Mouse (Mus musculus) erythroblast, embryonic 14.5 days (primary cell): Measurements from ENCODE around the gene Plekha6. TPM values are rescaled to one million over a fixed set of nuclear protein-coding genes. Genes with fewer than 3 reads are reported as not detected.

ENCODE experiments used
- H3K27me3 ChIP-seq: 2 replicates; pipeline ENCODE4 v1.6.1; 2012; ENCODE audit warnings: inconsistent platforms; ENCODE audit not compliant: control insufficient read depth
- H3K36me3 ChIP-seq: 2 replicates; pipeline ENCODE4 v1.6.1; 2012; ENCODE audit warnings: mild to moderate bottlenecking, inconsistent platforms; ENCODE audit not compliant: control insufficient read depth
- H3K4me1 ChIP-seq: 2 replicates; pipeline ENCODE4 v1.6.1; 2012; ENCODE audit warnings: inconsistent platforms; ENCODE audit not compliant: control insufficient read depth
- H3K4me3 ChIP-seq: replicated peaks from 2 replicates; pipeline ENCODE3; 2012; ENCODE audit warnings: moderate library complexity, mild to moderate bottlenecking, inconsistent platforms
- H3K9me3 ChIP-seq: 2 replicates; pipeline ENCODE4 v1.6.1; 2012; ENCODE audit warnings: low read length, inconsistent platforms, mixed read lengths; ENCODE audit not compliant: control insufficient read depth
- GATA1 ChIP-seq: IDR thresholded peaks from 2 replicates; pipeline ENCODE4 v1.6.1; 2012; ENCODE audit warnings: low read length, inconsistent platforms, mixed read lengths
- TAL1 ChIP-seq: IDR thresholded peaks from 3 replicates; pipeline ENCODE4 v1.6.1; 2012; ENCODE audit warnings: low read length, inconsistent platforms, mixed read lengths
- polyA plus RNA-seq: library from polyadenylated mRNA; stranded (reverse); fragments of >175 nt; gene quantifications from 2 replicates; pipeline ENCODE4 v1.2.3, GENCODE M21; 2012

Gene Plekha6
- polyA plus RNA-seq, 1 experiment: 0.04 TPM

DNA sequence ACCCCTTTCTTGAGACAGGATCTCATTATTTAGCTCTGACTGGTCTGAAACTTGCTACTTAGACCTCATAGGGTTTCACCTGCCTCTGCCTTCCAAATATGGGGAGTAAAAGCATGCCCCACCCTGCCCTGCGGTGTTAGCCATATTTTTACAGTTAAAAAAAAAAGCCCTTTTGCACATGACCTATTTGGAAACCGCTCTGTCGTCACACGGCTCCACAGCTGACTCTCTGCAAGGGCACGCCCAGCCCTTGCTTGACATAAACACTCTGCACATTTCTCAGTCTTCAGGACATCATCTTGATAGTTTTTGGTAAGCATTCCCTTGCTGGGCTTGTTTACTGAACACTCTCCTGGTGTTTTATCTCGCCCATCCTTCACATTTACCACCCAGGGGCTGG lies 11.1 kb downstream of the Plekha6 start:
- Histone ChIP-seq H3K4me3 (no peak overlapping the region), H3K9me3 (no peaks in the 10 kb centered on the region), H3K27me3 (peaks cover 18% of the 10 kb centered on the region), H3K4me1 (peaks cover 8% of the 10 kb centered on the region), H3K36me3 (no peaks in the 10 kb centered on the region)
- TF ChIP-seq TAL1 (no peak), GATA1 (no peak)

DNA sequence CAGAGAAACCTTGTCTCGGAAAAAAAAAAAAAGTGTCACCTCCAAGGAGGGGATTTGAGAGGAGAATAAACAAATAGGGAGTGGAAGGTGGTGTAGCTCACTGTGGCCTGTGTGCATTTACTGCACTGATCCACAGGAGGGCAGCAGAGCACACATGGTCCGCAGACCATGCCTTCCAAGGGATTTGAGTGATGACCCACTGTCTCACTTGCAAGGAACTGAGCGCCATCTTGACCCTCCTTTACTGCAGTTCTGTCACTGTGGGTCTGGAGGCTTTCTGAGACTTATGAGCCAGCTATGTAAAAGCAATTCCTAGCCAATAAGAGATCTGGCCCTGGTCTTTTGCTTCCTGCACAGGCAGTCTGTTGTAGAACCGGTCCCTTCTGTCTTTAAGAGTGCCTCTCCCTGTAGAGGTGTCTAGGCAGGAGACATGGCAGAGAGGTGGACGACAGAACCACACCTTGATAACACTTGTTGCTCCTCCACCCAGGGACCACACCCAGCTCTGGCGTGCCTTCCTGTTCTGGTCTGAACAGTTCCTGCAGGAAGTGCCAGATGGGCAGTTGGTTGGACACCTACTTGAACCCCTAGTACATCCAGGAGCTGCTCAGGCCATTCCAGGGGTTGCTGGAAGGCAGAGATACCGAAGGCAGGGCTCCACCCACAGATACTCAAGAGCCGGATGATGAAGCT lies 13.6 kb downstream of the Plekha6 start:
- H3K27me3 ChIP-seq: peaks cover 33% of the 10 kb centered on the region
- no peak for TF ChIP-seq GATA1
- TF ChIP-seq TAL1: no peak
- H3K9me3 ChIP-seq: no peaks in the 10 kb centered on the region; the same call in 1 of the 2 replicates

DNA sequence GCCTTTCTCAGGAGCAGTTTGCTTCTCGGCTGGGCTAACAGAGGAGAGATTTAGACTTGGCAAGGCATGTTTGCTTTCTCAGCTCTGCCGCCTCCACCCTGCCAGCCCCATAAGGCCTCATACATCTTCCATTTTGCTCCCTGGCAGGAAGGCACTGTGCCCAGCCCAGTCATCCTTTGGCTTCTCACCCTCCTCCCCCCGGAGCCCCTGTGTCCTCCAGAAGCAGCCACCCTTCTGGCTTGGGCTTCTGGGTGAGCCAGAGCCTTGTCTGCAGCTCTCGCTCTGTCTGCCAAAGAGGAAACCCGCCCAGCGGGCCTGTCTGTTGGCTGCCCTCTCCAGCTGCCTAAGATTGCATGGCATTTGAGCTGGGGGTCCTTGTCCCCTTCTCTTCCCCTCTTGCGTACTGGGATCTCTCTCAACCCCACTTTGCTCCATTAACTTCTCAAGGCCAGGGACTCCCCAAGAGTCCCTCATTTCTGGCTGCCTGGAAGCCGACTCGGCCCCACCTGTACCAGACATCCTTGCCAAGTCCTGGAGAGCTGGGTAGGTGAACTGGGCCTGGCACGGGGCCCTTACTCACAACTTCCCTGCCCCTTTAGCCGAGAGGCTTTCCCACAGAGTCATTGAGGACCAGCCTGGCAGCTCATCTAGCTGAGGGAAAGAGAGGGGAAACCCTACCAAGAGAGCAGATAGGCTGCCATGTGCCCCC lies 14.9 kb downstream of the Plekha6 start:
- H3K9me3 ChIP-seq: no peaks in the 10 kb centered on the region; the same call in 1 of the 2 replicates
- H3K27me3 ChIP-seq: peaks cover 45% of the 10 kb centered on the region
- no peak overlapping the region for H3K4me3 ChIP-seq
- TF ChIP-seq GATA1 (no peak), TAL1 (no peak)
- H3K4me1 ChIP-seq: peaks cover 8% of the 10 kb centered on the region
- H3K36me3 ChIP-seq: no peaks in the 10 kb centered on the region

More for the DNA sequence above, 13.6 kb downstream of the Plekha6 start:
- H3K36me3 ChIP-seq: no peaks in the 10 kb centered on the region
- peaks cover 8% of the 10 kb centered on the region for H3K4me1 ChIP-seq
- H3K4me3 ChIP-seq: no peak overlapping the region

DNA sequence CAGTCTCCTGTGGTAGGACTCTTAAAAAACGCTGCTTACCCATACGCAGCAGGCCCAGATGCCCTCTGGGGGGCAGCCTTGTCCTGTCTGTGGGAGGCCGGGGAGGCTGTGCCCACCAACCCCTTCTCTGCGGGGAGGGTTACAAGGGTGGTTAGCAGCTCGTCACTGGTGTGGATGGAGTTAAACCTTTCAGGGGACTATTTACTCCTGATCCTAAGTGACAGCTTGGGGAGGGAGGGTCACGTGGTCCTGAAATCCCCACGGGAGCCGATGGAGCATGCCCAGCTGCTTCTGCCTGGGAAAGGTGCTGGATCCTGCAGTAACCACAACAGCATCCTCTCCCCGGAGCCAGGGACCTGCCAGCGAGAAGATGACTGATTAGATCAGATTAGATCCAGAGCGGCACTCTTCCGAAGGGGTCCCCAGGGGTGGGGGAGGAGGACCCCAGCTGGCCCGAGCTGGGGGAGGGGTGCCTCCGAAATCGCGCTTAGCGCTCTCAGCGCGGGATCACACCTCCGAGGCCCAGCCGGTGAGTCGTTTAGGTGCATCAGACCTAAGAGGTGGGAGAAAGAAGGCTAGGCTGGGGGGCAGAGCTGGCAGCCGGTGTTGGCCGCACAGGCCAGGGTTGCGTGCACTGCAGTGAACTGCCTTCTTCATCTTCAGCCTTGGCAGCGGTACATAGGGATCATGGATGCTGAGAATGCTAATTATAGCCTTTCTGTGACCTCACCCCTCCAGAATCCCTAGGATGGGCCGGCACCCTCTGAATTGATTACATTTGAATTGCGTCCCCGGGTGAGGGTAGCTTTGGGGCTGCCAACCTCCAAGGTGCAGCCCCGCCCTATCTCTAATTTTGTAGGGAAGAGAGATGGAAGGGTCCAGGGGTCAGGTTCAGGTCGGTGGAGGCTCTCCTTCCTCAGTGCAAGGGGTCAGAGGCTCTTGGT lies 17.3 kb downstream of the Plekha6 start:
- Histone ChIP-seq H3K4me1 (peaks cover 8% of the 10 kb centered on the region), H3K27me3 (peaks cover 45% of the 10 kb centered on the region), H3K4me3 (no peak overlapping the region), H3K9me3 (no peaks in the 10 kb centered on the region; the same call in 1 of the 2 replicates), H3K36me3 (no peaks in the 10 kb centered on the region)
- TF ChIP-seq GATA1 (no peak), TAL1 (no peak)

DNA sequence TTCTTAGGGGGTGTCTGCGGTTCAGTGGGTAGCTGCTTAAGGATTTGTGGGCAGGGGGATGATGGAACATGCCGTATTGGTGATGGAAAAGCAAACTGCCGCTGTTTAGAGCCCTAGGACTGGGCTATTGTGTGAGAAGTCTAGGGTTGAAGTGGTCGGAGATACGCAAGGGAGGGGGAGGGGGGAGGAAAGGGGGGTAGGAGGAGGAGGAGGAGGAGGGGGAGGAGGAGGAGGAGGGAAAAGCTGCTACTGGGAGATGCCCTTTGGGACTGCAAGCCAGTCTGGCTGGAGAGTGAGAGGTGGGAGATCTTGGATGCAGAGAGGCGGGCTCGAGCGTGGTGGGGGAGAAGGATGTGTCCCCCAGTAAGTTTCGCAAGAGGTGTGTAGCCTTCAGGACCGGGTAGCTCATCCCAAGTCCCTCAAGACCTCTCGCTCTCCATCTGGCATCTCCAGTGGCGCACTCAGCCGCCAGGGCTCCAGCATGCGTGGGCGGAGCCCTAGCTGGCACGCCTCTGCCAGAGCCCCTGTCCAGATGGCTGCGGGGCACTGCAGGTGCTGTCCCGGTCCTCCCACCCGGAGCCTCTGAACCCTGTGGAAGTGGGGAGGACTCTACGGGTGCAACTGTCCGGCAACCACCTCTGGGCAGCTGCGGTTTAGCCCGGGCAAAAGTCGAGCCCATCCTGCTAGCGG lies 18.2 kb downstream of the Plekha6 start:
- no peaks in the 10 kb centered on the region for H3K36me3 ChIP-seq
- peaks cover 45% of the 10 kb centered on the region for H3K27me3 ChIP-seq
- TF ChIP-seq GATA1: no peak
- TF ChIP-seq TAL1: no peak
- H3K4me1 ChIP-seq: peaks cover 8% of the 10 kb centered on the region
- no peaks in the 10 kb centered on the region; the same call in 1 of the 2 replicates for H3K9me3 ChIP-seq
- H3K4me3 ChIP-seq: no peak overlapping the region

DNA sequence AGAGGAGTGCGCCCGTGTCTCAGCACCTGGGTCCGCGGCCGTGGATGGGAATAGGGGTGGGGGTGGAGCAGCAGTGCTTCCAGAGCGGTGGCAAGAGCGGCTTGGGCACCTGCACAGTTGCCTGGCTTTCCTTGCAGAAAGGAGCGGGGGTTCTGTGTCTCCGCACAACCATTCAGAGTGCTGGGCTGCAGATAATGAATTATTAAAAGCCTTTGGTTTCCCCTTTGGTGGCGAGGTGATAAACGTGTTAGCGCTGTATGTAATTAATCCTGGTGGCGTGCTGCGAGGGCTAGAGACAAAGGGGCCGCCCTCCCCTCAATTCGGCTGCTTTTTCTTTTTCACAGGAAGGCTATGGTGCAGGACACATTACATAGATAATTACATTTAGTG lies 18.7 kb downstream of the Plekha6 start:
- Histone ChIP-seq H3K27me3 (peaks cover 44% of the 10 kb centered on the region), H3K9me3 (no peaks in the 10 kb centered on the region; the same call in 1 of the 2 replicates), H3K4me1 (peaks cover 4% of the 10 kb centered on the region), H3K4me3 (no peak overlapping the region), H3K36me3 (no peaks in the 10 kb centered on the region)
- TF ChIP-seq TAL1 (no peak), GATA1 (no peak)

DNA sequence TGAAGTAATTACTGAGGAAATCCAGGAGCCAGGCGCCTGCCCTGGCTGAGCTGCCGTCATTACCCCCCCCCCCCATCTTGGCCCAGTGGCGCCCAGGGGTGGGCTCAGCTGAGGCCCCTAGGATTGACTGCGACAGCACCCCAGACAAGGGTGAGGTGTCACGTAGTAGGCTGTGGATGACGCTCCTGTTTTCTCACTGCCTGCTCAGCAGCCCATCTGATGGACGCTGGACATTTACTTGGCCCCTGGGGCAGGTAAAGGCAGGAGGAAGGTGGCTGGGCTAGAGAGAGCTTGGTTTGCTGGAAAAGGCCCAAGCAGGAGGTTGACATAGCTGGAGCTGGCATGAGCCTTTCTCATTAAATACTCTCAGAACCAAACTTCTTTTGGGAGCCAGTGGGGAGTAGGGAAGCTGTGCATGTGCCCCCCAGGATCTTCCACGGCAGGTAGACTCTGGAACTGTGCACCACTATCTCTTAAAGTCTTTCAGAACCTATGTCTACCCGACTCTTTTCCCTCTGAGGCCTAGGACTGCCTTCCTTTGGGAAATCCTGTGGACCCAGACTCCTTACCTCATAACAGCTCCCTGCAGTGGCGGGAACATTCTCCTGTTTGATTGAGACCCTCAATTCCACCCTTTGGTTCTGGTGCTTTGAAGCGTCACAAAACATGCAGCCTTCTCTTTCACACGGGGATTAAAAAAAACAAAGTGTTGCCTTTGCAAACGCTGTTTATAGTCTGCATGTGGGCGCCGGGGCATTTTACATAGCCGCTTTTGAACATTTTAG lies 19.3 kb downstream of the Plekha6 start:
- Histone ChIP-seq H3K36me3 (no peaks in the 10 kb centered on the region), H3K9me3 (no peaks in the 10 kb centered on the region; the same call in 1 of the 2 replicates), H3K4me1 (no peaks in the 10 kb centered on the region), H3K4me3 (no peak overlapping the region), H3K27me3 (peaks cover 43% of the 10 kb centered on the region)
- no peak for TF ChIP-seq GATA1
- no peak for TF ChIP-seq TAL1
